In the genomic region with DNA sequence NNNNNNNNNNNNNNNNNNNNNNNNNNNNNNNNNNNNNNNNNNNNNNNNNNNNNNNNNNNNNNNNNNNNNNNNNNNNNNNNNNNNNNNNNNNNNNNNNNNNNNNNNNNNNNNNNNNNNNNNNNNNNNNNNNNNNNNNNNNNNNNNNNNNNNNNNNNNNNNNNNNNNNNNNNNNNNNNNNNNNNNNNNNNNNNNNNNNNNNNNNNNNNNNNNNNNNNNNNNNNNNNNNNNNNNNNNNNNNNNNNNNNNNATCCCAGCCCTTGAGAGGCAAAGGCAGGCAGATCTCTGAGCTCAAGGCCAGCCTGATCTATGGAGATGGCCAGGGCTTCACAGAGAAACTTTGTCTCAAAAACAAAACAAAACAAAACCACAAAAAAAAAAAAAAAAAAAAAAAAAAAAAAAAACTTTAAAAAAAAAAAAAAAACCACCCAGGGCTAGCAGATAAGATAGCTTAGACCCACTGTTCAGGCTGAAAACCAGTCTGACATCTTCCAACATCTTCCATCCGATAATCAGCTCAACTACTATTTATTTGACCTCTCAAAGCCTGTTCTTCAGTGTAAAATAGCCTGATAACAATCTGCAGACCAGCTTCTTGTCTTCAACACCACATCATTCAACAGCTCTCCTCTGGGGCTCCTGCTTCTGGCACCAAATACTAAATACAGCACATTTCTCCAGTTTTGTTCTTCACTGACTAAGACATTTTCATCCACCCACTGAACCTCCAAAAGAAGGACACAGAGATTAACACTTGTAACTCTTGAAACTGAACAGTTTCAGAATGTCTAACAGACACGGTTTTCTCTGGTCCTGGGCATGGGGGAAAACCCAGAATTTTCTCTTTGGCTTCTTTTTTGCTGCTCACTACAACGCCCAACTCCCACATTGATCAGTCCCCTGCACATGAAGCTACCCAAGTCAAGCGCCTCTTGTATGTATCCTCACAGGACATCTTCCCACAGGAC, we compare ENCODE assay signal across 11 mouse cellular contexts. TPM values are rescaled to one million over a fixed set of nuclear protein-coding genes. Genes with fewer than 3 reads are reported as not detected.
DNase-seq lines count a peak whose midpoint lies in the region; ATAC-seq lines count a peak whose summit lies in the region.
"Had no signal": no experiment of that assay in that cellular context is flagged by ENCODE, and none has a peak within 500 bp of the region (broad histone marks: within the 10 kb centered on the region; RNA-seq: fewer than 3 reads in every experiment).

No protein-coding gene starts in this region.

- no peak for ATAC-seq in lung, embryonic 16.5 days (ENCODE audit: low read depth)
- peak; percentile 9; the same call in 1 of the 2 replicates for ATAC-seq in megakaryocyte-erythroid progenitor cell, adult 5-6 weeks (replicated peaks; ENCODE audit: low FRiP score, low TSS enrichment, poor library complexity, severe bottlenecking)
- no peak for ATAC-seq in intestine, embryonic 16.5 days
- ATAC-seq: intestine, postnatal 0 days had no signal

- 52% methylated on average over 4 of the region's 4 CpGs for WGBS in lung, embryonic 16.5 days
- 67% methylated on average over 4 of the region's 4 CpGs for WGBS in intestine, embryonic 16.5 days

- 0 out of 2 replicates have a peak overlapping the region, but pooled peaks have one; percentile 5 for H3K27ac ChIP-seq in lung, embryonic 16.5 days (ENCODE audit: low read length)
- no peak overlapping the region for H3K27ac ChIP-seq in intestine, embryonic 16.5 days (ENCODE audit: low read length)
- H3K27ac ChIP-seq: neural tube, embryonic 13.5 days had no signal

- H3K9me3 ChIP-seq in lung, embryonic 16.5 days (ENCODE audit: control insufficient read depth, low read length), result no peaks in the 10 kb centered on the region
- no peaks in the 10 kb centered on the region for H3K9me3 ChIP-seq in intestine, embryonic 16.5 days (ENCODE audit: control insufficient read depth, low read length)
- H3K9me3 ChIP-seq: neural tube, embryonic 13.5 days had no signal

- H3K27me3 ChIP-seq in lung, embryonic 16.5 days (ENCODE audit: control insufficient read depth, insufficient read depth, low read depth, low read length), result no peaks in the 10 kb centered on the region
- H3K27me3 ChIP-seq in intestine, embryonic 16.5 days (replicated peaks; ENCODE audit: control insufficient read depth, insufficient read depth, low read length), result no peaks in the 10 kb centered on the region
- H3K27me3 ChIP-seq: neural tube, embryonic 13.5 days had no signal

- peak; percentile 62 for DNase-seq in adrenal gland, adult 2 months
- DNase-seq in adrenal gland, postnatal 4 days (ENCODE audit: low spot score in 2 of 2), result no peak
- no peak for DNase-seq in lung, adult 18-20 months
- peak; percentile 20 for DNase-seq in adipocyte (ENCODE audit: low spot score)
- DNase-seq in testis, postnatal 10 days (ENCODE audit: low spot score), result no peak
- DNase-seq: layer of hippocampus, postnatal 36 days had no signal

- H3K4me1 ChIP-seq in lung, embryonic 16.5 days (replicated peaks; ENCODE audit: control insufficient read depth, insufficient read depth, low read length), result peaks cover 29% of the 10 kb centered on the region
- peaks cover 54% of the 10 kb centered on the region for H3K4me1 ChIP-seq in intestine, embryonic 16.5 days (ENCODE audit: control insufficient read depth, insufficient read depth, low read length)

- H3K9ac ChIP-seq in lung, embryonic 16.5 days (ENCODE audit: low read length), result no peak overlapping the region
- H3K9ac ChIP-seq in intestine, embryonic 16.5 days (ENCODE audit: low read depth, low read length), result no peak overlapping the region
- H3K9ac ChIP-seq: neural tube, embryonic 13.5 days had no signal

- no peak overlapping the region for H3K4me2 ChIP-seq in lung, embryonic 16.5 days (ENCODE audit: low read depth, low read length)
- H3K4me2 ChIP-seq in intestine, embryonic 16.5 days (ENCODE audit: low read depth, low read length), result no peak overlapping the region
- H3K4me2 ChIP-seq: neural tube, embryonic 13.5 days had no signal

- H3K36me3 ChIP-seq in lung, embryonic 16.5 days (ENCODE audit: control insufficient read depth, insufficient read depth, low read length), result no peaks in the 10 kb centered on the region
- no peaks in the 10 kb centered on the region for H3K36me3 ChIP-seq in intestine, embryonic 16.5 days (ENCODE audit: control insufficient read depth, insufficient read depth, low read length)
- H3K36me3 ChIP-seq: neural tube, embryonic 13.5 days had no signal

- no peak overlapping the region for H3K4me3 ChIP-seq in lung, embryonic 16.5 days (ENCODE audit: low read length)
- no peak overlapping the region for H3K4me3 ChIP-seq in intestine, embryonic 16.5 days (ENCODE audit: low read length)
- H3K4me3 ChIP-seq: neural tube, embryonic 13.5 days had no signal

RNA-seq across cellular contexts. Expression of a gene that starts 15.7 kb away (rescaled TPM):
- 10 to 100 TPM; 47.6 to 64.7 TPM for total RNA-seq in adrenal gland, adult 2 months (2021)
- 37.7 and 54.5 TPM in 2 replicates for polyA plus RNA-seq in adrenal gland, adult 2 months (2012; rRNA removed)
- 10 to 100 TPM; 52.7 to 60.0 TPM for total RNA-seq in adrenal gland, postnatal 4 days (2021)
- polyA plus RNA-seq in lung, embryonic 16.5 days (2015; fragmentation: Nextera tagmentation; extraction: Ambion mirVana), result 11.0 and 12.7 TPM in 2 replicates
- total RNA-seq in megakaryocyte-erythroid progenitor cell, adult 5-6 weeks (2014; fragmentation: Nextera tagmentation), result 7.1 and 24.3 TPM in 2 replicates
- total RNA-seq in megakaryocyte-erythroid progenitor cell, adult 5-6 weeks (2017), result 21.1 and 22.0 TPM in 2 replicates
- 11.8 and 11.9 TPM in 2 replicates for polyA plus RNA-seq in intestine, embryonic 16.5 days (2015; fragmentation: Nextera tagmentation; extraction: Ambion mirVana)

Comparison
In these comparisons a context has a peak if more than half of its experiments do, and no peak if none do; other contexts are left out.
1. DNase-seq: peak in adrenal gland, adult 2 months (single experiment) and adipocyte (single experiment); none in adrenal gland, postnatal 4 days (0 of 2), lung, adult 18-20 months (0 of 2) and testis, postnatal 10 days (single experiment).